Mouse (Mus musculus): ENCODE results near the gene Tox4. TPM values are rescaled to one million over a fixed set of nuclear protein-coding genes. Genes with fewer than 3 reads are reported as not detected.

The Tox4 gene
- polyA plus RNA-seq, 1 experiment: 25.6 TPM

GRCm38 (mm10) chr14:52316441-52317225 is 37.7 kb downstream of the Tox4 start:
- H3K27ac ChIP-seq (ENCODE audit: control insufficient read depth, insufficient read depth, low read depth, low read length, poor library complexity): no peak overlapping the region
- no peak overlapping the region for H3K4me3 ChIP-seq (replicated peaks; ENCODE audit: control insufficient read depth, low read depth, low read length)
- WGBS: 18% methylated on average over 16 of the region's 16 CpGs
- TF ChIP-seq POLR2A (IDR thresholded peaks at IDR 0.05; ENCODE audit: borderline replicate concordance, control insufficient read depth, low read depth, low read length): no peak
- TF ChIP-seq CTCF (IDR thresholded peaks at IDR 0.05; ENCODE audit: control insufficient read depth, insufficient read depth, low read length): no peak
- no peaks in the 10 kb centered on the region for H3K4me1 ChIP-seq (ENCODE audit: control insufficient read depth, insufficient read depth, low read length)

- Histone ChIP-seq H3K4me1 (ENCODE audit: control insufficient read depth, insufficient read depth, low read length) (no peaks in the 10 kb centered on the region), H3K27ac (ENCODE audit: control insufficient read depth, insufficient read depth, low read depth, low read length, poor library complexity) (no peak overlapping the region), H3K4me3 (replicated peaks; ENCODE audit: control insufficient read depth, low read depth, low read length) (no peak overlapping the region)
- TF ChIP-seq POLR2A (IDR thresholded peaks at IDR 0.05; ENCODE audit: borderline replicate concordance, control insufficient read depth, low read depth, low read length) (no peak), CTCF (IDR thresholded peaks at IDR 0.05; ENCODE audit: control insufficient read depth, insufficient read depth, low read length) (no peak)
- 82% methylated on average over 6 of the region's 6 CpGs for WGBS
Observed at GRCm38 (mm10) chr14:52319361-52319760, 40.4 kb downstream of the Tox4 start.

GRCm38 (mm10) chr14:52325890-52326289 is 46.9 kb downstream of the Tox4 start:
- H3K4me3 ChIP-seq (replicated peaks; ENCODE audit: control insufficient read depth, low read depth, low read length): no peak overlapping the region
- H3K27ac ChIP-seq (ENCODE audit: control insufficient read depth, insufficient read depth, low read depth, low read length, poor library complexity): no peak overlapping the region
- no peak for TF ChIP-seq CTCF (IDR thresholded peaks at IDR 0.05; ENCODE audit: control insufficient read depth, insufficient read depth, low read length)
- no peak for TF ChIP-seq POLR2A (IDR thresholded peaks at IDR 0.05; ENCODE audit: borderline replicate concordance, control insufficient read depth, low read depth, low read length)
- no peaks in the 10 kb centered on the region for H3K4me1 ChIP-seq (ENCODE audit: control insufficient read depth, insufficient read depth, low read length)
- 22% methylated on average over 4 of the region's 4 CpGs for WGBS

- H3K27ac ChIP-seq (ENCODE audit: control insufficient read depth, insufficient read depth, low read depth, low read length, poor library complexity): no peak overlapping the region
- no peak overlapping the region for H3K4me3 ChIP-seq (replicated peaks; ENCODE audit: control insufficient read depth, low read depth, low read length)
- no peaks in the 10 kb centered on the region for H3K4me1 ChIP-seq (ENCODE audit: control insufficient read depth, insufficient read depth, low read length)
- WGBS: 6% methylated on average over 14 of the region's 14 CpGs
- TF ChIP-seq CTCF (IDR thresholded peaks at IDR 0.05; ENCODE audit: control insufficient read depth, insufficient read depth, low read length): no peak
- TF ChIP-seq POLR2A (IDR thresholded peaks at IDR 0.05; ENCODE audit: borderline replicate concordance, control insufficient read depth, low read depth, low read length): no peak
Observed at GRCm38 (mm10) chr14:52327375-52327901, 48.5 kb downstream of the Tox4 start.

- Histone ChIP-seq H3K4me3 (replicated peaks; ENCODE audit: control insufficient read depth, low read depth, low read length) (no peak within 1 kb of the TSS), H3K4me1 (ENCODE audit: control insufficient read depth, insufficient read depth, low read length) (no peaks in the 10 kb centered on the region), H3K27ac (ENCODE audit: control insufficient read depth, insufficient read depth, low read depth, low read length, poor library complexity) (no peak within 1 kb of the TSS)
- no peak for TF ChIP-seq POLR2A (IDR thresholded peaks at IDR 0.05; ENCODE audit: borderline replicate concordance, control insufficient read depth, low read depth, low read length)
- TF ChIP-seq CTCF (IDR thresholded peaks at IDR 0.05; ENCODE audit: control insufficient read depth, insufficient read depth, low read length): no peak
- 7% methylated on average over 26 of the region's 26 CpGs for WGBS
Observed at GRCm38 (mm10) chr14:52327910-52328812, 49.2 kb downstream of the Tox4 start, which contains the start of gene Sall2. TSS of gene Sall2 (minus strand) at chr14:52328762.

GRCm38 (mm10) chr14:52331069-52331750 is 52.3 kb downstream of the Tox4 start:
- TF ChIP-seq CTCF (IDR thresholded peaks at IDR 0.05; ENCODE audit: control insufficient read depth, insufficient read depth, low read length): no peak
- no peak for TF ChIP-seq POLR2A (IDR thresholded peaks at IDR 0.05; ENCODE audit: borderline replicate concordance, control insufficient read depth, low read depth, low read length)
- no peaks in the 10 kb centered on the region for H3K4me1 ChIP-seq (ENCODE audit: control insufficient read depth, insufficient read depth, low read length)
- H3K27ac ChIP-seq (ENCODE audit: control insufficient read depth, insufficient read depth, low read depth, low read length, poor library complexity): no peak overlapping the region
- WGBS: 39% methylated on average over 4 of the region's 4 CpGs
- H3K4me3 ChIP-seq (replicated peaks; ENCODE audit: control insufficient read depth, low read depth, low read length): no peak overlapping the region

GRCm38 (mm10) chr14:52332171-52332570 is 53.2 kb downstream of the Tox4 start:
- Histone ChIP-seq H3K4me1 (ENCODE audit: control insufficient read depth, insufficient read depth, low read length) (no peaks in the 10 kb centered on the region), H3K27ac (ENCODE audit: control insufficient read depth, insufficient read depth, low read depth, low read length, poor library complexity) (no peak overlapping the region), H3K4me3 (replicated peaks; ENCODE audit: control insufficient read depth, low read depth, low read length) (no peak overlapping the region)
- no peak for TF ChIP-seq CTCF (IDR thresholded peaks at IDR 0.05; ENCODE audit: control insufficient read depth, insufficient read depth, low read length)
- no peak for TF ChIP-seq POLR2A (IDR thresholded peaks at IDR 0.05; ENCODE audit: borderline replicate concordance, control insufficient read depth, low read depth, low read length)
- WGBS: 76% methylated on average over 3 of the region's 3 CpGs
